23 mouse cellular contexts compared by ENCODE assay signal in genomic region chr7:123244833-123245232, GRCm38 (mm10). TPM values are rescaled to one million over a fixed set of nuclear protein-coding genes. Genes with fewer than 3 reads are reported as not detected.
A peak's percentile ranks its signal among the peaks of the same experiment; 100 is the strongest.
DNase-seq lines count a peak whose midpoint lies in the region; ATAC-seq and TF ChIP-seq lines count a peak whose summit lies in the region.
"Had no signal": no experiment of that assay in that cellular context is flagged by ENCODE, and none has a peak within 500 bp of the region (broad histone marks: within the 10 kb centered on the region; RNA-seq: fewer than 3 reads in every experiment).

No protein-coding gene starts in this region.

- WGBS in stomach, embryonic 16.5 days, result 71% methylated on average over 1 of the region's 1 CpGs
- WGBS in stomach, postnatal 0 days, result 65% methylated on average over 1 of the region's 1 CpGs
- 42% methylated on average over 1 of the region's 1 CpGs for WGBS in intestine, postnatal 0 days
- WGBS in liver, embryonic 15.5 days (ENCODE audit: insufficient replicate concordance), result 30% methylated on average over 1 of the region's 1 CpGs

- H3K4me1 ChIP-seq in stomach, embryonic 16.5 days (ENCODE audit: control insufficient read depth, insufficient read depth, low read length), result no peaks in the 10 kb centered on the region
- H3K4me1 ChIP-seq in stomach, postnatal 0 days (replicated peaks; ENCODE audit: control insufficient read depth, insufficient read depth), result no peaks in the 10 kb centered on the region
- H3K4me1 ChIP-seq in intestine, postnatal 0 days (replicated peaks; ENCODE audit: control insufficient read depth, insufficient read depth, low read length), result peaks cover 4% of the 10 kb centered on the region; the same call in 1 of the 2 replicates
- peaks cover 19% of the 10 kb centered on the region for H3K4me1 ChIP-seq in liver, embryonic 15.5 days (replicated peaks)
- H3K4me1 ChIP-seq: hindbrain, embryonic 10.5 days; limb, embryonic 15.5 days; midbrain, embryonic 12.5 days; neural tube, embryonic 15.5 days had no signal

- ATAC-seq in stomach, embryonic 16.5 days (ENCODE audit: insufficient read depth, low FRiP score), result 0 out of 2 replicates have a peak, but pooled peaks have one; percentile 40
- no peak for ATAC-seq in stomach, postnatal 0 days (ENCODE audit: low FRiP score, low TSS enrichment)
- peak; percentile 35; the same call in 1 of the 2 replicates for ATAC-seq in intestine, postnatal 0 days
- ATAC-seq in liver, embryonic 15.5 days (ENCODE audit: insufficient read depth), result peak; percentile 56
- ATAC-seq: CD4-positive, CD25-positive, alpha-beta regulatory T cell, adult 4 months; forebrain, embryonic 14.5 days had no signal

- no peak for DNase-seq in stomach, postnatal 0 days (ENCODE audit: low spot score)
- peak; percentile 20 for DNase-seq in yolk sac, embryonic 10.5 days (ENCODE audit: low spot score)
- no peak for DNase-seq in adrenal gland, postnatal 10 days
- no peak for DNase-seq in cerebellum, adult 11 months
- no peak for DNase-seq in cerebellum, adult 9-11 months
- DNase-seq: cerebellum, adult 2 months; cerebellum, postnatal 36 days; kidney, adult 8-10 months; kidney, postnatal 14 days; left cerebral cortex, postnatal 4 days; thymus, postnatal 25 days had no signal

- H3K27me3 ChIP-seq in stomach, embryonic 16.5 days (ENCODE audit: control insufficient read depth, insufficient read depth, low read length), result no peaks in the 10 kb centered on the region
- no peaks in the 10 kb centered on the region for H3K27me3 ChIP-seq in stomach, postnatal 0 days (ENCODE audit: control insufficient read depth, insufficient read depth, low read length)
- no peaks in the 10 kb centered on the region for H3K27me3 ChIP-seq in intestine, postnatal 0 days (replicated peaks; ENCODE audit: control insufficient read depth, insufficient read depth, low read length)
- no peaks in the 10 kb centered on the region for H3K27me3 ChIP-seq in liver, embryonic 15.5 days
- H3K27me3 ChIP-seq: limb, embryonic 15.5 days; midbrain, embryonic 12.5 days; neural tube, embryonic 15.5 days had no signal

- H3K4me3 ChIP-seq in stomach, embryonic 16.5 days (replicated peaks; ENCODE audit: low read length), result no peak overlapping the region
- no peak overlapping the region for H3K4me3 ChIP-seq in stomach, postnatal 0 days (ENCODE audit: low read depth, low read length)
- no peak overlapping the region for H3K4me3 ChIP-seq in intestine, postnatal 0 days (ENCODE audit: low read depth, low read length)
- H3K4me3 ChIP-seq in liver, embryonic 15.5 days (replicated peaks), result no peak overlapping the region
- H3K4me3 ChIP-seq: heart, embryonic 10.5 days; hindbrain, embryonic 10.5 days; limb, embryonic 15.5 days; midbrain, embryonic 12.5 days; neural tube, embryonic 15.5 days had no signal

- TF ChIP-seq CTCF in stomach, postnatal 0 days (IDR thresholded peaks at IDR 0.05; ENCODE audit: low read depth), result no peak
- TF ChIP-seq CTCF in intestine, postnatal 0 days (IDR thresholded peaks at IDR 0.05; ENCODE audit: low read depth), result no peak

- no peaks in the 10 kb centered on the region for H3K36me3 ChIP-seq in stomach, embryonic 16.5 days (ENCODE audit: control insufficient read depth, insufficient read depth, low read length)
- no peaks in the 10 kb centered on the region for H3K36me3 ChIP-seq in stomach, postnatal 0 days (ENCODE audit: control insufficient read depth, insufficient read depth, low read length)
- no peaks in the 10 kb centered on the region for H3K36me3 ChIP-seq in intestine, postnatal 0 days (ENCODE audit: control insufficient read depth, insufficient read depth)
- H3K36me3 ChIP-seq in liver, embryonic 15.5 days (replicated peaks), result no peaks in the 10 kb centered on the region
- H3K36me3 ChIP-seq: heart, embryonic 10.5 days; hindbrain, embryonic 10.5 days; limb, embryonic 15.5 days; midbrain, embryonic 12.5 days; neural tube, embryonic 15.5 days had no signal

- H3K4me2 ChIP-seq in stomach, embryonic 16.5 days (ENCODE audit: low read depth, low read length), result no peak overlapping the region
- no peak overlapping the region for H3K4me2 ChIP-seq in stomach, postnatal 0 days (replicated peaks; ENCODE audit: low read depth)
- H3K4me2 ChIP-seq in intestine, postnatal 0 days (replicated peaks; ENCODE audit: low read depth), result no peak overlapping the region
- H3K4me2 ChIP-seq in liver, embryonic 15.5 days, result no peak overlapping the region
- H3K4me2 ChIP-seq: limb, embryonic 15.5 days; midbrain, embryonic 12.5 days; neural tube, embryonic 15.5 days had no signal

- H3K9me3 ChIP-seq in stomach, embryonic 16.5 days (replicated peaks; ENCODE audit: control insufficient read depth, low read length), result no peaks in the 10 kb centered on the region
- H3K9me3 ChIP-seq in stomach, postnatal 0 days (ENCODE audit: control insufficient read depth, low read length), result no peaks in the 10 kb centered on the region
- H3K9me3 ChIP-seq in intestine, postnatal 0 days (ENCODE audit: control insufficient read depth), result no peaks in the 10 kb centered on the region
- no peaks in the 10 kb centered on the region for H3K9me3 ChIP-seq in liver, embryonic 15.5 days (replicated peaks)
- H3K9me3 ChIP-seq: heart, embryonic 10.5 days; hindbrain, embryonic 10.5 days; limb, embryonic 15.5 days; midbrain, embryonic 12.5 days; neural tube, embryonic 15.5 days had no signal

- TF ChIP-seq EP300 in stomach, postnatal 0 days (optimal IDR thresholded peaks at IDR 0.05), result no peak

- H3K9ac ChIP-seq in stomach, embryonic 16.5 days (ENCODE audit: low read length), result no peak overlapping the region
- no peak overlapping the region for H3K9ac ChIP-seq in stomach, postnatal 0 days (ENCODE audit: low read length)
- no peak overlapping the region for H3K9ac ChIP-seq in intestine, postnatal 0 days (ENCODE audit: low read depth, low read length)
- no peak overlapping the region for H3K9ac ChIP-seq in liver, embryonic 15.5 days
- H3K9ac ChIP-seq: limb, embryonic 15.5 days; midbrain, embryonic 12.5 days; neural tube, embryonic 15.5 days had no signal

- H3K27ac ChIP-seq in stomach, embryonic 16.5 days (ENCODE audit: low read length), result no peak overlapping the region
- no peak overlapping the region for H3K27ac ChIP-seq in stomach, postnatal 0 days (replicated peaks)
- H3K27ac ChIP-seq in intestine, postnatal 0 days (ENCODE audit: low read depth, low read length), result no peak overlapping the region
- no peak overlapping the region for H3K27ac ChIP-seq in liver, embryonic 15.5 days (replicated peaks)
- H3K27ac ChIP-seq: hindbrain, embryonic 10.5 days; limb, embryonic 15.5 days; midbrain, embryonic 12.5 days; neural tube, embryonic 15.5 days had no signal

RNA-seq across cellular contexts. Expression of gene Slc5a11, which starts 30.3 kb away (rescaled TPM):
- 1.5 and 3.1 TPM in 2 replicates for polyA plus RNA-seq in stomach, embryonic 16.5 days (2015; fragmentation: Nextera tagmentation; extraction: Ambion mirVana)
- 0.06 TPM in 1 of 2 replicates, not detected in the other for polyA plus RNA-seq in stomach, postnatal 0 days (2015; fragmentation: Nextera tagmentation; extraction: Ambion mirVana)
- 25.1 and 29.0 TPM in 2 replicates for polyA plus RNA-seq in intestine, postnatal 0 days (2015; fragmentation: Nextera tagmentation; extraction: Ambion mirVana)
- 0.20 TPM in 2 replicates for polyA plus RNA-seq in liver, embryonic 15.5 days (2015; fragmentation: Nextera tagmentation; extraction: Ambion mirVana)
- not detected for total RNA-seq in adrenal gland, postnatal 10 days (2021)
- total RNA-seq: adrenal gland, adult 18-20 months; gastrocnemius, adult 8-10 months; left cerebral cortex, postnatal 4 days had no signal
- polyA plus RNA-seq: limb, embryonic 15.5 days had no signal
